ENCODE assay signal across 11 mouse cellular contexts in the genomic region with DNA sequence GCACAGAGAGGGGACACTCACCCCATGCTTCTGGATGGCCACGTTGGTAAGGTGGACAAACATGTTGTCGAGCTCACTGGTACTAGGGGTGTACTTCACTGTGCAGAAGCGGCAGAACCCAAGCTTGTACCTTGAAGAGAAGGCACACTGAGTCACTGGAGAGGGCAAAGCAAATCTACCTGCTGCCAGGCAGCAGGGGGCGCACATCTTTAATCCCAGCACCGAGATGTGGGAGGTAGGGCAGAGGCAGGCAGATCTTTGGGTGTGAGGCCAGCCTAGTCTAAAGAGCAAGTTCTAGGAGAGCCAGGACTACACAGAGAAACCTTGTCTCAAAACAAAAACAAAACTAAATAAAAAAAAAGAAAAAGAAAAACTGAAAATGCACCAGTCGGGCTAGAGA. TPM values are rescaled to one million over a fixed set of nuclear protein-coding genes. Genes with fewer than 3 reads are reported as not detected.
DNase-seq lines count a peak whose midpoint lies in the region; ATAC-seq and TF ChIP-seq lines count a peak whose summit lies in the region.
"Had no signal": no experiment of that assay in that cellular context is flagged by ENCODE, and none has a peak within 500 bp of the region (broad histone marks: within the 10 kb centered on the region; RNA-seq: fewer than 3 reads in every experiment).

No protein-coding gene starts in this region.

- WGBS in kidney, postnatal 0 days = 95% methylated on average over 6 of the region's 6 CpGs
- 93% methylated on average over 6 of the region's 6 CpGs for WGBS in thymus, adult 2 months

- no peak overlapping the region for H3K9ac ChIP-seq in kidney, postnatal 0 days (ENCODE audit: low read depth, low read length)
- H3K9ac ChIP-seq: hindbrain, embryonic 12.5 days; limb, embryonic 12.5 days had no signal

- TF ChIP-seq CTCF in kidney, postnatal 0 days (IDR thresholded peaks at IDR 0.05; ENCODE audit: low read depth) = peak; percentile 15; the same call in 1 of the 2 replicates
- 0 out of 2 replicates have a peak, but pooled peaks have one; percentile 16 for TF ChIP-seq CTCF in thymus, adult 2 months (IDR thresholded peaks at IDR 0.05; ENCODE audit: borderline replicate concordance, control insufficient read depth, extremely low read depth, insufficient read depth, low read length, poor library complexity)

- no peak for ATAC-seq in kidney, postnatal 0 days (replicated peaks; ENCODE audit: low FRiP score, low read depth)

- H3K27me3 ChIP-seq in kidney, postnatal 0 days (ENCODE audit: insufficient read depth, low read length) = no peaks in the 10 kb centered on the region
- no peaks in the 10 kb centered on the region for H3K27me3 ChIP-seq in thymus, adult 2 months (ENCODE audit: control insufficient read depth, insufficient read depth, low read length)
- H3K27me3 ChIP-seq: hindbrain, embryonic 12.5 days; limb, embryonic 12.5 days had no signal

- no peaks in the 10 kb centered on the region for H3K4me1 ChIP-seq in kidney, postnatal 0 days (replicated peaks; ENCODE audit: insufficient read depth, low read length)
- no peaks in the 10 kb centered on the region for H3K4me1 ChIP-seq in thymus, adult 2 months (replicated peaks; ENCODE audit: control insufficient read depth, insufficient read depth, low read length)
- H3K4me1 ChIP-seq: hindbrain, embryonic 12.5 days; limb, embryonic 12.5 days had no signal

- no peak overlapping the region for H3K27ac ChIP-seq in kidney, postnatal 0 days
- no peak overlapping the region for H3K27ac ChIP-seq in thymus, adult 2 months (ENCODE audit: control insufficient read depth, insufficient read depth, low read length)
- H3K27ac ChIP-seq: hindbrain, embryonic 12.5 days; limb, embryonic 12.5 days had no signal

- H3K36me3 ChIP-seq in kidney, postnatal 0 days (ENCODE audit: insufficient read depth, low read length) = peaks cover 23% of the 10 kb centered on the region
- no peaks in the 10 kb centered on the region for H3K36me3 ChIP-seq in thymus, adult 2 months (ENCODE audit: control insufficient read depth, insufficient read depth, low read length)

- DNase-seq in kidney, postnatal 0 days (ENCODE audit: low spot score) = no peak
- no peak for DNase-seq in kidney, postnatal 10 days
- DNase-seq in thymus, adult 2 months = peak; percentile 14
- DNase-seq in thymus, adult 18-20 months = no peak
- DNase-seq in ZHBTc4 (ENCODE audit: low read depth, low spot score) = peak; percentile 78
- DNase-seq in thymus, postnatal 4 days = peak; percentile 56
- DNase-seq in urinary bladder, postnatal 36 days (ENCODE audit: low spot score in 2 of 2) = no peak
- DNase-seq: adrenal gland, adult 2 months; embryo, embryonic 11 days had no signal

- no peaks in the 10 kb centered on the region for H3K9me3 ChIP-seq in kidney, postnatal 0 days (replicated peaks; ENCODE audit: low read length)
- H3K9me3 ChIP-seq: hindbrain, embryonic 12.5 days; limb, embryonic 12.5 days had no signal

- no peak for TF ChIP-seq POLR2A in thymus, adult 2 months (IDR thresholded peaks at IDR 0.05; ENCODE audit: control insufficient read depth, extremely low read depth, insufficient read depth, low read length, poor library complexity)

- no peak overlapping the region for H3K4me3 ChIP-seq in kidney, postnatal 0 days (replicated peaks; ENCODE audit: low read depth, low read length)
- no peak overlapping the region for H3K4me3 ChIP-seq in thymus, adult 2 months (ENCODE audit: control insufficient read depth, insufficient read depth, low read length)
- H3K4me3 ChIP-seq: hindbrain, embryonic 12.5 days; limb, embryonic 12.5 days had no signal

- no peak overlapping the region for H3K4me2 ChIP-seq in kidney, postnatal 0 days (ENCODE audit: low read length)
- H3K4me2 ChIP-seq: hindbrain, embryonic 12.5 days; limb, embryonic 12.5 days had no signal

RNA-seq across cellular contexts. Expression of a gene that starts 13.4 kb away (rescaled TPM):
- 16.6 and 19.0 TPM in 2 replicates for polyA plus RNA-seq in kidney, postnatal 0 days (2015; fragmentation: Nextera tagmentation; extraction: Ambion mirVana)
- 9.7 and 10.9 TPM in 2 replicates for polyA plus RNA-seq in thymus, adult 2 months (2012; rRNA removed)

RNA-seq across cellular contexts. Expression of a gene that starts 29.4 kb away (rescaled TPM):
- polyA plus RNA-seq in kidney, postnatal 0 days (2015; fragmentation: Nextera tagmentation; extraction: Ambion mirVana) = 14.1 and 16.1 TPM in 2 replicates
- 11.0 and 14.7 TPM in 2 replicates for polyA plus RNA-seq in thymus, adult 2 months (2012; rRNA removed)

RNA-seq across cellular contexts. Expression of a gene that starts 32.9 kb away (rescaled TPM):
- polyA plus RNA-seq in kidney, postnatal 0 days (2015; fragmentation: Nextera tagmentation; extraction: Ambion mirVana) = 61.3 and 68.5 TPM in 2 replicates
- polyA plus RNA-seq in thymus, adult 2 months (2012; rRNA removed) = 25.7 and 30.5 TPM in 2 replicates

Comparison
In these comparisons a context has a peak if more than half of its experiments do, and no peak if none do; other contexts are left out.
1. DNase-seq: peak in thymus, adult 2 months (single experiment), ZHBTc4 (single experiment) and thymus, postnatal 4 days (single experiment); none in kidney, postnatal 0 days (single experiment), kidney, postnatal 10 days (single experiment), thymus, adult 18-20 months (0 of 2) and urinary bladder, postnatal 36 days (0 of 2).